Mouse (Mus musculus) NIH3T3 (cell line): ENCODE data around the gene Traf3ip1.
"Not testable (repeated sequence)": the region's sequence is repeated elsewhere in the genome, so short reads cannot be mapped to it uniquely, and the experiment has no call there.

Experiments used
- DNase-seq: peaks from one replicate; pipeline ENCODE4 v3.0.0-alpha.2; 2012; ENCODE audit warnings: low read depth

The Traf3ip1 gene

GRCm38 (mm10) chr1:91465244-91465643, 29.2 kb upstream of the Traf3ip1 start:
- peak; percentile 38 for DNase-seq

- no peak for DNase-seq
Measured at GRCm38 (mm10) chr1:91466186-91466585, 28.3 kb upstream of the Traf3ip1 start.

DNA sequence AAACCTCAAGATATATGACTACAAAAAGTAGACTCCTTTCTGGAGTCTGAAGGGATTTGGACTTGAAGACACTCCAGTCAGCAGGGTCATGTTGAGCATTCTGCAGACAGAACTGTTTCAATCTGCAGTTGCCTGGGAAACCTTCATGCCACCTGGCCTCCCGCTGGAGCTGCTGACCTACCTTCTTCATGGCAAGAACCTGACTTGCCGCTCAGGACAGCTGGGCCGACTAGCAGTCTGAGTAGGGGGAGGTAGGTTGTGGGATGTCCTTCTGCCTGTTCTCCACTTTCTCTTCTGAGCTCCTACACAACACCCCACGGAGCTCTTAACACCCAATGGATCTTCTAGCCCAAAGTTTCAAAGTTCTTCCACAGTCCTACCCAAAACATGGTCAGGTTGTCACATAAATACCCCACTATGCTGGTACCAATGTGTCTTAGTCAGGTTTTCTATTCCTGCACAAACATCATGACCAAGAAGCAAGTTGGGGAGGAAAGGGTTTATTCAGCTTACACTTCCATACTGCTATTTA, 24.5 kb upstream of the Traf3ip1 start:
- no peak for DNase-seq

DNA sequence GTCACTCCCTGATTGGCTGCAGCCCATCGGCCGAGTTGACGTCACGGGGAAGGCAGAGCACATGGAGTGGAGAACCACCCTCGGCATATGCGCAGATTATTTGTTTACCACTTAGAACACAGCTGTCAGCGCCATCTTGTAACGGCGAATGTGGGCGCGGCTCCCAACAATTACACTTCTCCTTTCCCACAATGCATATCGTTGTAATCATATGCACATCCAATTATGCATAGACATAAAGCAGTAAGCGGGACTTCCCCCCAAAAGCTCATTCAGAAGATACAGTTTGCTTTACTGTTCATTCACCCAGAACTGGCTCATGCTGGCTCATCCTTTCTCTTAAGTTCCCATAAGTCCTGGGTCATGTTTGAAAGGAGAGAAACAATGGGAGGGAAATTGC, 16.3 kb upstream of the Traf3ip1 start:
- not testable (repeated sequence) for DNase-seq

GRCm38 (mm10) chr1:91478958-91479357, 15.5 kb upstream of the Traf3ip1 start:
- no peak for DNase-seq

DNA sequence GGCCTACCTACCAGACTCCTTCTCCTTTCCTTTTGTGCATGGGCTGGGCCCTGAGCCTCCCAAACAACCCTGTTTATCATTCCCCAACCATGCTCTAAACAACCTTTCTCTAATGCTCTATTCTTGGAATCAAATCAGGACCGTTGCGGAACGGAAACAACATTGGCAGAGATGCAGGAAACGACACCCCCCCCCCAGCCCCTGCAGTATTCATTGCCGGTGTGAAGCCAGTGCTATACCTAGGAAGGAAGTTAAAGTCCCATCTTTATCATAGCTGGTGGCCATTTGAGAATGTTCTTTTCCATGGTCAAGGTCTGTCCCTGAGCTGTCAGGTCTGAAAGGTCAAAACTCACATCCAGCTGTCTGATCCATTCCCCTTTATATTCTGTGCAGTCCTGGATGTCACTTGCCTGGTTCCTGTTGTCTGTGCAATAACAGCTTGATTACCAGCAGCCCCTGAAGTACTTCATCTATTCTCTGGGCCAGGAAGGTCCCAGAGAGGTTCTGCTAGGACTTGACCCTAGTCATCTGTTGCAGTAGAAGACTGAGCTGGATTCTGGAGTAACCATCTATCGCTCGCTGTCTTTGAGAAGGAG, 11.7 kb upstream of the Traf3ip1 start:
- DNase-seq = no peak

- peak; percentile 93 for DNase-seq
Measured at GRCm38 (mm10) chr1:91483304-91484010, 11.0 kb upstream of the Traf3ip1 start.

DNA sequence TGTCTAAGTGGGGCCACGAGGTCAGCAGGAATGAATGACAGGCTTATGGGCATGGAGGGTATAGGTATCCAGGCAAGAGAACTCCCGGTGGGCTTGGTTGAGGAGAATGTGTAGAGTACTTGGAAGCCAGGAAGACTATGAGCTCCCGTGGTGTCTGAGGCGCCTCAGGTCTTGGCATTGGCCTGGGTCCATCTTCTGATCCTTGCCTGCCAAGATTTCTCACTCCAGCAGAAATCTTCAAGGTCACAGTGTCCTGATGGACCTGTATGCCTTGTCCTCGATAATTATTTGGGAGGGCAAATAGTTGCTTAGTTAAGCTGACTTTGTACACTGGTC, 10.5 kb upstream of the Traf3ip1 start:
- peak; percentile 22 for DNase-seq

GRCm38 (mm10) chr1:91485422-91485821, 9.0 kb upstream of the Traf3ip1 start:
- DNase-seq = no peak

DNA sequence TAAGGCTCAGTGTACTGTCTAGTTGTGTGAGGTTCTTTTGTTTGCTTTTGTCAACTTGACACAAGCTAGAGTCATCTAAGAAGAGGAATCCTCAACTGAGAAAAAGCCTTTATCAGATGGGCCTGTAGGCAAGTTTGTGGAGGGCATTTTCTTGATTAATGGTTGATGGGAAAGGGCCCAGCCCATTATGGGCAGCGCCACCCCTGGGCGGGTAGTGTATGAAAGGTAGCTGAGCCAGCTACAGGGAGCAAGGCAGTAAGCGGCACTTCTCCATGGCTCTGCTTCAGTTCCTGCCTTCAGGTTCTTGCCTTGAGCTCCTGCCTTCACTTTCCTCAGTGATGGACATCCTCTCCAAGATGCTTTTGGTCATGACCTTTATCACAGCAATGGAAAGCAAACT, 8.3 kb upstream of the Traf3ip1 start:
- no peak for DNase-seq

- peak; percentile 79 for DNase-seq
Measured at GRCm38 (mm10) chr1:91490322-91490721, 4.1 kb upstream of the Traf3ip1 start.

- peak; percentile 66 for DNase-seq
Measured at GRCm38 (mm10) chr1:91492740-91493139, 1.7 kb upstream of the Traf3ip1 start.

GRCm38 (mm10) chr1:91493938-91494337, 509 bp upstream of the Traf3ip1 start:
- DNase-seq = no peak

DNA sequence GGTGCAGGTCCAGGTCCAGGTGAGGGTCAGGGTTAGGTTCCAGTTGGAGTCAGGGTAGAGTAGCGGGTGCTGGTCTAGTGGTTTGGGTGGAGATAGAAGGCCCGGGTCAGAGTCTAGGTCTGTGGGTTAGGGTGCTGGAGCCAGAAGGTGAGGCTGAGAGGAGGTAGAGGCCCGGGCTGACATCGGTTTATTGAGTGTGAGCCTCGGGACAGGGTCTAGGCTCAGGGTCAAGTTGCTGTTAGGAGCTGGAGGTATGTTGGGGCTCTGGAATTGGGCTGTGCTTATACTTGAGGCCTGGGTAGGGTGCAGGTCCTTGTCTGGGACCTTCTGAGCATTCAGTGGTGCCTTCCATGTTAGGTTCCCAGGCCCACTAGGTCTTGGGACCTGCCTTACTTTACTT, 874 bp downstream of the Traf3ip1 start:
- no peak for DNase-seq

GRCm38 (mm10) chr1:91498579-91498978, 4.1 kb downstream of the Traf3ip1 start:
- no peak for DNase-seq

DNA sequence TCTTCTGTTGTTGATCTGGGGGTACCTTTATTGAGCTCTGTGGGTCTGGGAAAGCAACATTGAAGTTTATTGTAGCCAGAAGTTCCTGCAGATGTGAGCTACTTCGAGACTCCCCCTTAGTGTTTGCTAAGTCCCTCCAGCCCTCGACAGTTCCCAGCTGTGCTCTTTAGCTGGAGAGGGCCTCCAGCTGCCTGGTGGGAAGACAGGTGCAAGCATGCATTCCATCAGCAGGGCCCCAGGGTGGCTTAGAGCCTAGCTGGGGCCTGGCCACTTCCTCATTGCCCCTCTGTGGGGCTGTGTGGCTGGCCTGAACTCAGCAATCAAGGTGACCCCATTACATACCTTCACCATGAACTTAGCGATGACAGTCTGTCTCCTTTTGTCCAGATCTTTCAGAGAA, 10.2 kb downstream of the Traf3ip1 start:
- DNase-seq = no peak

GRCm38 (mm10) chr1:91514916-91515315, 20.5 kb downstream of the Traf3ip1 start:
- DNase-seq = no peak

- DNase-seq = no peak
Measured at GRCm38 (mm10) chr1:91515642-91516041, 21.2 kb downstream of the Traf3ip1 start.

GRCm38 (mm10) chr1:91523759-91524158, 29.3 kb downstream of the Traf3ip1 start:
- peak; percentile 82 for DNase-seq

GRCm38 (mm10) chr1:91525838-91526237, 31.4 kb downstream of the Traf3ip1 start:
- no peak for DNase-seq

- DNase-seq = no peak
Measured at GRCm38 (mm10) chr1:91530166-91530565, 35.7 kb downstream of the Traf3ip1 start.

- no peak for DNase-seq
Measured at GRCm38 (mm10) chr1:91532243-91532642, 37.8 kb downstream of the Traf3ip1 start.

- no peak for DNase-seq
Measured at GRCm38 (mm10) chr1:91532892-91533291, 38.4 kb downstream of the Traf3ip1 start.

DNA sequence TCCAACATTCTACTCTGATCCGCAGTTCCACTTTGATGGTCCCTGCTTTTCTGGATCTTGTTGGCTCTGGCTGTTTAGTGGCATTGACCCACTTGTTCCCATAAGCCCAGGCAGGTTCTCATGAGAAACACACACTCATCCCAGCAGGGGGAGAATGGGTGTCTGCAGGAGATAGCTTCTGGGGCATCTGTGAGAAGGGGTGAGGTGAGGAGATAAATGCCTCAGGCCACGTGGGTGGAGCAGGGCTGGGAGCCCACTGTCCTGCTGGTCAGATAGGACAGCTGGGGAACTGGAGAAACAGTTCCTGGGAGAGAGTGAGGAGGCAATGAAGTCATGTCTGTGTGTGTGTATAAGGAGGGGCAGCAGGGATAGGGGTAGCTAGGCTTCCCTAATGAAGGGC, 39.0 kb downstream of the Traf3ip1 start:
- no peak for DNase-seq
